Mouse (Mus musculus) forebrain, embryonic 16.5 days (tissue): ENCODE results near the gene Myo1a. TPM values are rescaled to one million over a fixed set of nuclear protein-coding genes. Genes with fewer than 3 reads are reported as not detected.

Source experiments
- ATAC-seq: fragments of 200-750 bp; cut with Nextera tagmentation; 2 replicates; pipeline ENCODE4 v1.8.0; 2017; ENCODE audit warnings: mild to moderate bottlenecking, moderate library complexity
- H3K27ac ChIP-seq: fragments of 300-500 bp; sonication (generic); 2 replicates; pipeline ENCODE4 v1.5.1; 2014; ENCODE audit warnings: low read length, control low read depth
- H3K27me3 ChIP-seq: fragments of 300-500 bp; sonication (generic); replicated peaks from 2 replicates; pipeline ENCODE4 v1.6.1; 2014; ENCODE audit warnings: low read length; ENCODE audit not compliant: control insufficient read depth, insufficient read depth
- H3K36me3 ChIP-seq: fragments of 300-500 bp; sonication (generic); 2 replicates; pipeline ENCODE4 v1.6.1; 2014; ENCODE audit not compliant: control insufficient read depth, insufficient read depth
- H3K4me1 ChIP-seq: fragments of 300-500 bp; sonication (generic); replicated peaks from 2 replicates; pipeline ENCODE4 v1.6.1; 2014; ENCODE audit warnings: low read length; ENCODE audit not compliant: control insufficient read depth, insufficient read depth
- H3K4me2 ChIP-seq: fragments of 300-500 bp; sonication (generic); 2 replicates; pipeline ENCODE4 v1.6.1; 2014; ENCODE audit warnings: mild to moderate bottlenecking, low read length, control low read depth
- H3K4me3 ChIP-seq: fragments of 300-500 bp; sonication (generic); replicated peaks from 2 replicates; pipeline ENCODE4 v1.5.1; 2014; ENCODE audit warnings: mild to moderate bottlenecking, low read length, control low read depth
- H3K9ac ChIP-seq: fragments of 300-500 bp; sonication (generic); replicated peaks from 2 replicates; pipeline ENCODE4 v1.6.1; 2014; ENCODE audit warnings: low read depth, low read length, control low read depth
- H3K9me3 ChIP-seq: fragments of 300-500 bp; sonication (generic); 2 replicates; pipeline ENCODE4 v1.6.1; 2016; ENCODE audit warnings: low read length; ENCODE audit not compliant: control insufficient read depth
- WGBS: fragments of 180-500 bp; shearing (Covaris S2); extraction: QIAGEN DNeasy Blood & Tissue Kit; methylation state at CpG from one replicate; pipeline ENCODE4 v1.1.7; 2014; 5-methylcytosine and 5-hydroxymethylcytosine counted together
- polyA plus RNA-seq: library from polyadenylated mRNA; unstranded; fragments of >200 nt; fragmentation: Nextera tagmentation; extraction: Ambion mirVana; gene quantifications from 2 replicates; pipeline ENCODE4 v1.2.1, GENCODE M21; 2015

The Myo1a gene
- polyA plus RNA-seq, 1 experiment from 2014 or later: 1.1 TPM

DNA sequence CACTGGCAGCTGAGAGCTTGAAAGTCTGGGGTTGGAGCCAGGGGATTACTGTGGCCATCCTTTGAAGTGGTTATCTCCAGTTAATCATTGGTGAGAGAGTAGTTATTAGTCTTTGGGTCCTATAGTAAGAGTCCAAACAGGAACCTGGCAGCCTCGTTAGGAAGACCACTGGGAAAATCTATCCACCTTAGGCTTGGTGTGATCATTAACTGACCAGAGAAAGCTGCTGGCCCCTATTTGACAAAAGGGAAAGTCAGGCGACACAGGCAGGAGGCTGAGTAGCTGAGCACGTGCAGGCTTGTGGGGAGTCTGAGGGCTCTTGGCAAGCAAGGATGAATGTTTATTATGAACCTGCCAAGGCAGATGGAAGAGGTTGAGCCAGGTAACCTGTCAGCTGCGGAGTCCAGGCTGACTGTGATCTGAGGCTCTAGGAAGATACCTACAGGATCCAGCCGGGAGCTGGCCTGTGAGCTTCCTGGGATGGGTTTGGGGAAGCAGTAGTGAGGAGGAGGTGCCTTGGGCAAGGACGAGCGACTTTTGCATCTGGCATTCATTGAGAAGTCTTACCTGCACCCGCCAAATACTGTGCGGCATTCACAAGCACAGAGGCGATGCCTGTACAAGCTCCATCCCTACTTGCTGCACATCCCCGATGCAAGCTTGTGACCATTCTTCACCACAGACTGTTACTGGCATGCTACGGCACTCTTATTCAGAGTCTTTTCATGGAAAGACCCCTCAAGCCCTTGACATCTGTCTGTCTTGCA lies 59.1 kb downstream of the Myo1a start:
- Histone ChIP-seq H3K36me3 (no peaks in the 10 kb centered on the region), H3K9ac (no peak overlapping the region), H3K4me2 (no peak overlapping the region), H3K9me3 (no peaks in the 10 kb centered on the region), H3K27me3 (no peaks in the 10 kb centered on the region), H3K27ac (no peak overlapping the region), H3K4me1 (no peaks in the 10 kb centered on the region), H3K4me3 (no peak overlapping the region)
- WGBS: 65% methylated on average over 12 of the region's 12 CpGs
- no peak for ATAC-seq

DNA sequence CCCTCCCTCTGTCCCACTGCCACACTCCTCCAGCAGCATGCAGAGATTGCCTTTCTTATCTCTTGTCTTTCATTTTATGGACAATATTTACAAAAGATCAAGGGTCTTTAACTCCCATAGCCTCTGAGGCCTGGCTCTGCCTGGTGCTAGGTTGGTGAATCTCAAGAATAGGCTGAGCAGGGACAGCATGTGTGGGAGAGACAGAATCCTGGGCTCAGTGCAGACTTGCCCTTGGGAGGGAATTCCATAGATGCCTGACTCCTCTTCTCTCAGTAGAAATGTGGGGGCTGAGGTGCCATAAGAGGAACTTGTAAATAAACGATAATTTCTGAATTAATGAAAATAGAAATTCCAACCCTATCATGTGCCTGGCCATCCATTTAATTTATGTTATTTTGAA lies 61.6 kb downstream of the Myo1a start:
- no peaks in the 10 kb centered on the region for H3K27me3 ChIP-seq

More for the DNA sequence above, 61.6 kb downstream of the Myo1a start:
- Histone ChIP-seq H3K27ac (no peak overlapping the region), H3K36me3 (no peaks in the 10 kb centered on the region), H3K9me3 (no peaks in the 10 kb centered on the region), H3K4me3 (no peak overlapping the region), H3K4me1 (no peaks in the 10 kb centered on the region), H3K4me2 (no peak overlapping the region), H3K9ac (no peak overlapping the region)
- ATAC-seq: no peak
- 90% methylated on average over 1 of the region's 1 CpGs for WGBS

Other genes with a start within 250 kb of the Myo1a start
- gene Stac3, start 203.5 kb upstream of the Myo1a start, polyA plus RNA-seq: 0.98 and 1.8 TPM in 2 replicates
- 17.6 and 21.3 TPM in 2 replicates for gene Ndufa4l2, start 190.2 kb upstream of the Myo1a start, polyA plus RNA-seq
- 78.9 and 80.4 TPM in 2 replicates for gene Shmt2, start 182.7 kb upstream of the Myo1a start, polyA plus RNA-seq
- 32.5 and 36.0 TPM in 2 replicates for gene Nxph4, start 170.6 kb upstream of the Myo1a start, polyA plus RNA-seq
- 114 and 117 TPM in 2 replicates for gene Lrp1, start 84.0 kb upstream of the Myo1a start, polyA plus RNA-seq
- gene Stat6, start 62.2 kb upstream of the Myo1a start, polyA plus RNA-seq: 4.3 and 5.1 TPM in 2 replicates
- 5.7 and 7.0 TPM in 2 replicates for gene Nemp1, start 38.3 kb upstream of the Myo1a start, polyA plus RNA-seq
- 3.9 and 4.5 TPM in 2 replicates for gene Nab2, start 36.6 kb upstream of the Myo1a start, polyA plus RNA-seq
- gene Tac2, start 19.3 kb downstream of the Myo1a start, polyA plus RNA-seq: 6.2 and 7.6 TPM in 2 replicates
- gene Zbtb39, start 34.4 kb downstream of the Myo1a start, polyA plus RNA-seq: 3.4 and 3.5 TPM in 2 replicates
- 0.87 and 0.99 TPM in 2 replicates for gene Gpr182, start 46.6 kb downstream of the Myo1a start, polyA plus RNA-seq
- gene Rdh1, start 54.6 kb downstream of the Myo1a start, polyA plus RNA-seq: not detected in 2 replicates
- not detected in 2 replicates for gene Rdh16f1, start 54.6 kb downstream of the Myo1a start, polyA plus RNA-seq
- 0.32 and 0.35 TPM in 2 replicates for gene Rdh9, start 71.2 kb downstream of the Myo1a start, polyA plus RNA-seq
- not detected in 2 replicates for gene Rdh16, start 96.0 kb downstream of the Myo1a start, polyA plus RNA-seq
- not detected in 2 replicates for gene Rdh19, start 144.8 kb downstream of the Myo1a start, polyA plus RNA-seq
- gene Rdh16f2, start 161.3 kb downstream of the Myo1a start, polyA plus RNA-seq: not detected in 2 replicates
- not detected in 2 replicates for gene Rdh7, start 183.6 kb downstream of the Myo1a start, polyA plus RNA-seq
- gene Sdr9c7, start 193.3 kb downstream of the Myo1a start, polyA plus RNA-seq: not detected in 2 replicates